Mouse (Mus musculus) thymus, postnatal 10 days (tissue): ENCODE measurements around the gene Itgb8.

ENCODE experiments used
- DNase-seq, 2 experiments: peaks; one replicate each; pipeline ENCODE4 v3.0.0; 2021; ENCODE audit warnings: low spot score in 2 of 2

Itgb8 gene

DNA sequence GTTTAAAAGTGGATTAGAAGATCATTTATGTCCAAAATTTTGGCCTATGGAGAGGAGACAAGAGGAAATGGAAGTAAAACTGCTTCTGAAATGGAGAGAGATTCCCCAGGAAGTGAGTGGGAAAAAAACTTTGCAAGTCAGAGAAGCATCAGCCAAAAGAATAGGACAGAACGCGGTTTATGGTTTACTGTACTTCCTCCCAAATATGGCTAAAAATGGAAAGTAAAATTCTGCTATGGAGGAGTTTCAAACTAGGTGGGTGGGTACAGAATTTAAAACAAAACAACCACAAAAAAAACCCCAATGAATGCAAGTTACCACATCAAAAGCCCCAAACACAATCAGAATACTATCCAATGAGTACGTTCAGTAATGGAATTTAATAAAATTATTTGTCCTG is 90.8 kb downstream of the Itgb8 start:
- DNase-seq: no peak

DNA sequence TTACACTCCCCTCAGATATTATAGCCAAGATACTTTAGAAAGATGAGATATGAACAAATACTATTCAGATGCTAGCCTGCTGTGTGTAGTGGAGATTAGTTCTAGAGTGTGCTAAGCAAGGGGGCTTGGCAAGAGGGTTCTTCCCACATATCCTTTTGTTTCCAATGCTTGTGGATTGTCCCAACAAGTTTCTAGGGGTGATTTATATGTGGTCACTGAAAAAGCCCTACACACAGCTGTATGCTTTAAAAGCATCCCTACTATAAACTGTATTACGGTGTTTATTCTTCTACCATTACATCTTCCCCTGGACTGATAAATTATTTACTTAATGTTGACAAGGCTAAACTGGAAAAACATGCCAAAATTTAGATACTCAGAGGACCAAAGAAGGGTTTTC is 92.6 kb downstream of the Itgb8 start:
- DNase-seq: no peak

GRCm38 (mm10) chr12:119137946-119138345 is 100.7 kb downstream of the Itgb8 start:
- DNase-seq: no peak

GRCm38 (mm10) chr12:119113522-119114135 is 125.0 kb downstream of the Itgb8 start:
- no peak for DNase-seq

DNA sequence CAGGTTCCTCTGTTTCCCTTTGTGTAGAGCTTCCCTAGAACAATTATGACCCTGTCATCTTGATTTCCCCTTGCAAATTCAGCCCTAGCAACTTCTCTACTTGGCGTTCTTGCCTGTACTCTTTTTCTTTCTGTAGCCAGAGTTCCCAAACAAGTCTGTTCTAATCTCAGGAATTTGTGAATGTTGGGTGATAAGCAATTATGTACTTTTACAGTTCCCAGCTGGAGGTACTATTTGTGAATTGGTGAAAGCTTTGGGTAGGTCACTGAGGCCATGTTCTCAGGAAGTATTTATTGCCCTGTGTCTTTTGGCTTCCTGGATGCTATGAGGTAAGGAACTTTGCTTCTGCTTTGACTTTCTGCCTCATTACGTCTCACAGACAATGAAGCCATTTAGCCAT is 128.5 kb downstream of the Itgb8 start:
- DNase-seq: no peak
